Mouse (Mus musculus) T-helper 17 cell (primary cell): Measurements from ENCODE around the gene Polr3c.
"Not testable (repeated sequence)": the region's sequence is repeated elsewhere in the genome, so short reads cannot be mapped to it uniquely, and the experiment has no call there.

ENCODE experiments used
- in situ Hi-C, 2 experiments: fragments of 300-600 bp; cut with MboI, MseI; formaldehyde crosslinking; loops; 1 replicate in 1 of 2; 2 replicates in 1 of 2; pipeline ENCODE4 v1.15.1; 2025; ENCODE audit warnings: high pct_unique_total_duplicates in 2 of 2

Gene Polr3c

DNA sequence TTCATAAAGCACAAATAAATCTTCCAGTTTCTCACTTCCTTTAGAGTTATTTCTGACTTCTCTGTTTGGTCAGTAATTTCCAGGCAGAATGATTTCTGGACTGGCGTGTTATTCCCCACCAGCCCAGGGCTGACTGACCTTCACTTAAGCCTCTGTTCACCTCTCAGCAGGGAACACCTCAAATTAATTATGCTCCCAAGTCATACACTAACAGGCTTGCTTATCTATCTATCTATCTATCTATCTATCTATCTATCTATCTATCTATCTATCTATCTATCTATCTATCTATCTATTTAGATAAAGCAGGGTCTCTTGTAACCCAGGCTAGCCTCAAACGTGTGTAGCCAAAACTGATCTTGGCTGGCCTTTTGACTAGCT lies 18.8 kb downstream of the Polr3c start:
- in situ Hi-C loops = no loop called here

DNA sequence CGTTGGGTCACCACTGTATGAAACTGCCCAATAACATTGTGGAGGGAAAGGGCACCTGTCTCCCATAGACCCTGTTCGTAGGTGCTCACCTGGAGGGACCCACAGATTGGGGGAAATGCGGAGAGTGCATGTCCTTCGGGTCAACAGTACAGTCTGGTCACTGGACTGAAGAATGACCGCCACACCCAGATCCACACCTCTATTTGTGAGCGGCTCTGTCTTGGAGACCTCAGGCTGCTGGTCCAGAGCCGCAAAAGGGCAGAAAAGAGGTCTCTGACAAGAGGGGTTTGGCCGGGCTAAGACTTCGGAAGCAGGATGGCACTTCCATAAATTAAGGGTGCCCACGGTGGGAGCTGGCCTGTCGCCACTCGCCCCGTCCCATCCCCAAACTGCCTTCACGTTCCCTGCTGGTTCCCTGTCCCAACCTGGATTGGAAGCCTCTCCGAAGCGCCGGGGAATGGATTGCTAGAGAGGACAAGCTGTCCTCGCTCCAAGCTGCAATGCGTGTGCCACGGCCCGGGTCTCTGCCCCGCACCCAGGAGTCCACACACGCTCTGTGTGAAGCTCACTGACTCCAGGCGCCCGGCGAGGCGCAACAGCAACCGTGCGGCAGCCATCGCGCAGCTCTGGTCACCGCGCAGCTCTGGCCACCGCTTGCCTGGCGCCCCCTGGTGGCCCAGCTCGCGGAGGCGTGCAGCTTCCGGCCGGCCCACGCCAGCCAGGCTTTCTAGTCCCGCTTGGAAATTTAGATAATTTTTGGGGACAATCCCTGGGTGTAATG lies 19.3 kb downstream of the Polr3c start, which contains the start of gene Nudt17:
TSS of gene Nudt17 (minus strand) at position 660 of the 781 bp plus-strand sequence.
- in situ Hi-C loops = no loop called here

DNA sequence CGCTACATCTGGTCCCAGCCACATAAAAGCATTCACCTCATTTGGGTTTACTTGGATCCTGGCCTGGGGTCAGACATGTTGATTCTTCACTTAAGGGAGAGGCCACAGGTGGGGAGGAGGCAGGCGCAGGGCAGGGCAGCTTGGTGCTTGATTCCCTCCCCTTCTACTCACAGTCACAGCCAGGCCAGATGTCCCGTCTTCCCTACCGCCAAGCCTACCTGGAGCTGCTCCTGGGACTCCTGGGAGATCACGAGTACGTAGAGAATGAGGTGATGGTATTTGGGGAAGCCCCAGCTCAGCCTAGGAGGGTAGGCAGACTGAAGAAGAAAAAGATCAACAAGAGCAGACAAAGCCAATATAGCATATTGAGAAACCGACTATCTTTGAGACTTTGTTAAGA lies 20.4 kb downstream of the Polr3c start:
- in situ Hi-C loops = no loop called here

DNA sequence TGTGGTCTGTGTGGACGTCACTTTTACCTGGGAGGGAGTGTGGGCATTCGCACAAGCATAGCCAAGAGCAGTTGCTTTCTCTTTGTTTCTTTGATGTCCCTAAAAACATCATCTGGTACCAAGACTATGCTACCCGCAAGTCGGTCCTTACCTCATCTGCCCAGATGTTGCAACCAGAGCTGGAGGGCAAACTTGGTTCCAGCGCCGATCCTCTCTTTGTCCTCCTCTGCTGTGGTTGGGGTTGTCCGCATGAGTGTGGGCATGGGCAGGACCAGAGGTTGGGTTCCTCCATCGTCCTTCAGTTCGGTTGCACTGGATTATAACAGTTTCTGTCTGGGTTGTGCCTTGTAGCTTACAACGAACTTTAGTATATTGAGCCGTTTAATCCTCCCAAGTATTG lies 21.2 kb downstream of the Polr3c start:
- in situ Hi-C loops = no loop called here

DNA sequence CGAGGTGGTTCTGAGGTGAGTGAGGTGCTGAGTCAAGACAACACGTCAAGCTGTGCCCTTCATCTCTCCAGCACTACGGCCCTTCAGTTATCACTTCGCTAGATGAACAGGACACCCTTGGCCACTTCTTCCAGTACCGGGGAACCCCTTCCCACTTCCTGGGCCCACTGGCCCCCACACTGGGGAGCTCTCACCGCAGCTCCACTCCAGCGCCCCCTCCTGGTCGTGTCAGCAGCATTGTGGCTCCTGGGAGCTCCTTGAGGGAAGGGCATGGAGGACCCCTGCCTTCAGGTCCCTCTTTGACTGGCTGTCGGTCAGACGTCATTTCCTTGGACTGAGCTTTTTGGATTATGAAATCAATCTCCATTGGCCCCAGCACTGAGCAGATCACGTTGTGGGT lies 22.6 kb downstream of the Polr3c start:
- in situ Hi-C loops = loop anchor here in 1 of 2 experiments (5.0 kb wide), 1 partner anchor 42 kb away; no protein-coding TSS in a partner anchor

DNA sequence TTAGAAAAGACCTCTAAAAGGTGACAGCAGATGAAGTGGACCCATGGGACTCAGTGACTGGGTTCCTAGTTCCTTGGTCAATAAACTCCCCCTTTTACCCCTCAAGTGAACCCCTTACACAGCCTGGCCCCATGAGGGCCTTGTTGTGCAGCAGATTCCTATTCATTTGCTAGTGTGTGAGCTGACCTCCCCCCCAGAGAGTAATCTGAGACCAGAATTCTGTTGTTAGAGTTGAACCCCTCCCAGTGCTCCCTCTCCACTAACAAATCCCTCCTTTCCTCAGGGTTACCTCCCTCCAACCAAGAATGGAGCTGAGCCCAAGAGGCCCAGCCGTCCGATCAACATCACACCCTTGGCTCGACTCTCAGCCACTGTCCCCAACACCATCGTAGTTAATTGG lies 26.4 kb downstream of the Polr3c start:
- in situ Hi-C loops = loop anchor here in 1 of 2 experiments (5.0 kb wide), 1 partner anchor 39 kb away; no protein-coding TSS in a partner anchor

DNA sequence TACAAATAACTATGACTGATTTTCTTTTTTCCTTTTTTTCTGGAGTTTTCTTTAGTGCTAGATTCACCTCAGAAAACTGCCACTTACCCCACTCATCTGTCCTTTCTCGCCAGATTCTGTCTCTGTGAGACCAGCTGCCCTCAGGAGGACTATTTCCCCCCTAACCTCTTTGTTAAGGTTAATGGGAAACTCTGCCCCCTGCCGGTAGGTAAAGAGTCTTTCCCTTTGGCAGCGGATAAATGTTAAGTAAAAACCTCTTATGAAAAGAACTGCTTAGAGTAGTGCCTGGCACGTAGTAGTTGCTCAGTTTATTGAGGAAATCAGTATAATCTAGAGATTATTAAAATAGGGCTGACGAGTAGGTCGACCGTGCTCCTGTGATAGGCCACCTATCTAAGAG lies 27.1 kb downstream of the Polr3c start:
- in situ Hi-C loops = loop anchor here in 1 of 2 experiments (5.0 kb wide), 1 partner anchor 38 kb away; no protein-coding TSS in a partner anchor

DNA sequence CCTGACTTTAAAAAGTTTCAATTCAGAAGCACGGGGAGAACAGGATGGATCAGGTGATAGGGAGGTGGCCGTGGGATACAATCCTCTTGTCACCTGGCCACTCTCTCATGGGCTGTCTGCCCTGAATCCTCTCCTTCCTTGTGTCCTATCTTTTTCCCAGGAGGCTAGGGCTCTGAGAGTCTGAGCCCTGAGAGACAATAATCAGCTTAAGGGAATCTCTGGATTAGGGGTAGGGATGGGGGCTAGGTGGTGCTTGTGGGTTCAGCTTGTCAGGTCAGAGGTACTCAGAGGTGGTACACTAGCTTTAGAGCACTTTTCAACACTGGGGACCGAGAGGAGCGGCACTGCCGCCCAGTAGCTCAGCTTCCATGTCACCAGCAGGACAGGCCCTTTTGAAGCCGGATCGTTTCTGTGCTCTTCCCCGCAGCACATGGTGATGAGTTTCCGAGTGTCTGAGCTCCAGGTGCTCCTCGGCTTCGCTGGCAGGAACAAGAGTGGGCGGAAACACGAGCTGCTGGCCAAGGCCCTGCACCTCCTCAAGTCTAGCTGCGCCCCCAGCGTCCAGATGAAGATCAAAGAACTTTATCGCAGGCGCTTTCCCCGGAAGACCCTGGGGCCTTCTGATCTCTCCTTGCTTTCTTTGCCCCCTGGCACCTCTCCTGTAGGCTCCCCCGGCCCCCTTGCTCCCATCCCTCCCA lies 28.3 kb downstream of the Polr3c start:
- in situ Hi-C loops = no loop called here

DNA sequence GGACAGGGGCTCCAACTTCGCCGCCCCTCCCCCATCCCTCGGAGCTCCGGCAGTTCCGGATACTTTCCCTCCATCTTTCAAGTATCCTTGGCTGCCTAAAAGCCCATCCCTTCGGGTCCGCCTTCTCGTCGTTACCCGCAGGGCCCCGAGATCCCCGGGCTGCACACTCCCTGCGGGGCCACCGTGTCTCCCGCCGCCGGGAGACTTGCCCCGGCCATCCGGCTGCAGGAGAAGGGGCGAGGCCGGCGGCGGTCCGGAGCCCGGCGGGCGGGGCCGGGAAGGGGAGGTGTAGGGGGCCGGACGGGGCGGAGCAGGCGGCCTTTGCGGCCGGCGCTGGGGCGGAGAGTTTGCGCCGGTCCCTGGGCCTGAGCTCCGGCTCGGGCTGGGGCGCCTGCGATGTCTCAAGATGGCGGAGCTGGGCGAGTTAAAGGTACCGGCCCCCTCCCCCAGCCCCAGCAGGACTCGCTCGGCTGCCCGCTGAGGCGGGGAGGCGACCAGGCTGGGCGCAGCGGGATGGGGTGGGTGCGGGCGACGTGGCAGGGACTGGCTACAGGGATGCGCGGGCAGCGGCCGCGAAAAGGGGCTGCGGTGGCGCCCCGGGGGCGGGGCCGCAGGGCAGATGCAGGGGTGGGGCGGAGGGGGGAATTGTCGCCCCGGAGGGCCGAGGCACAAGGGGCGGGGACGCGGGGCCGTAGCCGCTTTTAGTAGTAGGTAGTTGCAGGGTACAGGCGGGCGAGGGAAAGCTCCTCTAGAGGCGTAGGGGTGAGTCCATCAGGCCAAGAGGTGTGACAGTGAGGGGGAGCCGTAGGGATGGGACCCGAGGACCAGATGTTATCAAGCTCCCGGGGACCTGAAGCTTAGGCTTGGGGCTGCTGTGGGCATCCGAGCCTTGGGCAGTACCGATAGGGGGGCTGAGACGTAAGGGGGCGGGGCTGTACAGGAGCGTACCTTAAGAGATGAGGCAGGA lies 30.4 kb downstream of the Polr3c start:
- in situ Hi-C loops = no loop called here

DNA sequence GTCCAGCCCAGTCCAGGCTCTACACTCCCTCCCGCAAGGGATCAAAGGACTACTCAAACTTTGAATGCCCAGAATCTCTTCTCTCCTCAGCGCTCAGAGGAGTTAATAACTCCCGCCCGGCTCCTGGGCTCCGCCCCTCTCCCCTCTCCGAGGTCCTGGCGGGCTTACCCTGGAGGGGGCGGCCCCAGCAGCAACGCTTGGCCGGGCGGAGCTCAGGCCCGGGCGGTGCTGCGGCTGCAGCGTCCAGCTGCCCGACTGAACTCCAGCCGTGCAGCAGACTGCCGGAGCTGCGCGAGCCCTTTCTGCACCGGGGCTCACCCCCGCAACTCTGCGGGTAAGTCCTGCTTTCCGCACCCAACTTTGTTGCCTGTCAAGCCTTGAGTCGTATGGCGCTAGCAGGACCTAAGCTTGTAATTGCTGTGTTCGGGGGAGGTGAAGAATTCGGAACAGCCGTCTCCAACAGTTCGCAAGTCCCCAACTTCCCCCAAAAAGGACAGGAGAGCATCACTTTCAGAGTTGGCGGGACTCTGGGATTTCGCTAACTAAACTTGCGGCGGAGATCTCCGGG lies 31.1 kb downstream of the Polr3c start, which contains the start of gene Pias3:
TSS of gene Pias3 (plus strand) at position 187 of the 568 bp plus-strand sequence.
- in situ Hi-C loops = no loop called here

DNA sequence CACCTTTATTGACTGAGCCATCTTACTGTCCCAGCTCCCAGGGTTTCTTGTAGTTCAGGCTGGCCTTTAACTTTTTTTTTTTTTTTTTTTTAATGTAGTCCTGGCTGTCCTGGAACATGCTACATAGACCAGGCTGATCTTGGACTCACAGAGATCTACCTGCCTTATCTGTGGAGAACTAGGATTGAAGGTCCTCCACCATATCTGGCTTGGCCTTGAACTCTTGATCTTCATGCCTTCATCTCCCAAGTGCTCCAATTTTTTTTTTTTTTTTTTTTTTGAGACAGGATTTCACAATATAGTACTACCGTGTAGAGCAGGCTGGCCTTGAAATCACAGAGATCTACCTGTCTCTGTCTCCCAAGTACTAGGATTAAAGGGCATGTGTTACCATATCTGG lies 33.8 kb downstream of the Polr3c start:
- in situ Hi-C loops = no loop called here

DNA sequence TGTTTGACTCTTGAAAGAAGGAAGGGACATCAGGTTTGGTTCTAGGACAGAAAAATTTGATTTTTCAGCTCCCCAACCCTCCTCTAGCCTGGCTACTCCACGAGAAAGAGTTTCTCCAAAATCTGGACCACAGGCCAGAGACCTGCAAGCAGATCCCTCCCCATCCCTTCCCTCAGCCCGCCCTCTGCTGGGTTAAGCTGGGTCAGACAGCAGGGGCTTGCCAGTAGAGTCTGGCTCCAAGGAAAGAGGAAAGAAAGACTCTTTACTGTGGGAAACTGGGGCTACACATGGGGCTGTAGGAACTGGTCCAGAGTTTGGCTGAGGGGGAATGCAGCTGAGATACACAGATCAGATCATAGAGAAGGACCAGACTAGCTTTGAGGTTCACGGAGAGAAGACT lies 34.9 kb downstream of the Polr3c start:
- in situ Hi-C loops = no loop called here

DNA sequence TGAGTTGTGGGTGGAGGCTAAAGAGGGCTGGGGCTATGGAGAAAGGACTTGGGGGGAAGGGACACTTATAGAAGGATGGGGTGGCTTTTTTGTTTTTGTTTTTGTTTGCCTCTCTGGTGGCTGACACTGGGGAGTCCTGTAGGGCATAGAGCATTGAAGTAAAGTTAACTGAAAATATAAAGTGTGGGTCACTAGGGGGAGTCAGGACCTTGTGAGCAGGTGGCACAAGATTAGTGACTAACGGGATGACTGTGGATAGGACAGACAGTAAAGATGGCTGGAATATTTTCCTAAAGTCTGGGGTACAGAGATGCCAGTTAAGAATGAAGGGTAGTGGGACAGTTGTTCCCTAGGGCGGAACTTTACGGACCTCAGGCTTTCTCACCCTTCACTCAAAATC lies 37.1 kb downstream of the Polr3c start:
- in situ Hi-C loops = no loop called here

DNA sequence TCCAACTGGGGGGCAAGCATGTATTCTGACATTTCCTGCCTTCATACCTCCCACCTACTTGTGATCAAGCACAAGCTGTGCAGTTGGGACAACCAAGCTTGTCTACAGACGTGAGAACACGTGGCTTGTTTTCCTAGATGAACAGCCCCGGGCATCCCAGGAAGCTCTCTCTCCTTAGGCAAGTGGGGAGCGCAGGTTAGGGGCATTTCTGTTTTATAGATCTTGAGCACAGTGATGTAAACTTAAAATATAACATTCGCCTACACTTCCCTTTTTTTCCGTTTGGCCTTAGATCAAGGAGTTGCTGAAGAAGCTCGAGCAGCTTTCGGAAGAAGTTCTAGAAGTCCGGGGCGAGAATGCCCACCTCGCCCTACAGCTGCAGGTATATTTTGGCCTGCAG lies 38.6 kb downstream of the Polr3c start:
- in situ Hi-C loops = no loop called here

DNA sequence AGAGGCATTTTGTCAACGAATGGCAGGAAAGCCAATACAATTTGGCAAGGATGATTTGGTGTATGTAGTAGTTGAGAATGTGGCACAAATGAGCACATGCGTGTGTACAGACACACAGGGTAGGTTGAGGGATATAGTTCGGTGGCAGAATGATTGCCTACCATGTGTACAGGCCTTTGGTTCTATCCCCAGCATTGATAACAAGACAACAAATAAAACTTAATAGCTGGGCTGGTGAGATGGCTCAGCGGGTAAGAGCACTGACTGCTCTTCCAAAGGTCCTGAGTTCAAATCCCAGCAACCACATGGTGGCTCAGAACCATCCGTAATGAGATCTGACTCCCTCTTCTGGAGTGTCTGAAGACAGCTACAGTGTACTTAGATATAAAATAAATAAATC lies 41.4 kb downstream of the Polr3c start:
- in situ Hi-C loops = not testable (repeated sequence)

DNA sequence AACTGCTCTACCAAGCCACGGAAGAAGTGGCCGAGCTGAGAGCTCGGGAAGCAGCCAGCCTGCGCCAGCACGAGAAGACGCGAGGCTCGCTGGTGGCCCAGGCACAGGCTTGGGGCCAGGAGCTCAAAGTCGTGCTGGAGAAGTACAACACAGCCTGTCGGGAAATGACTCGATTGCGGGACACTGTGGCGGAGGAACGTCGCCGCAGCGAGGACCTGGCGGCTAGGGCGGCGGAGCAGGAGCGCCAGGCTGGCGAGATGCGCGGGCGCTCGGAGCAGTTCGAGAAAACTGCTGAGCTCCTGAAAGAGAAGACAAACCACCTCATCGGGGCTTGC lies 42.6 kb downstream of the Polr3c start:
- in situ Hi-C loops = no loop called here

DNA sequence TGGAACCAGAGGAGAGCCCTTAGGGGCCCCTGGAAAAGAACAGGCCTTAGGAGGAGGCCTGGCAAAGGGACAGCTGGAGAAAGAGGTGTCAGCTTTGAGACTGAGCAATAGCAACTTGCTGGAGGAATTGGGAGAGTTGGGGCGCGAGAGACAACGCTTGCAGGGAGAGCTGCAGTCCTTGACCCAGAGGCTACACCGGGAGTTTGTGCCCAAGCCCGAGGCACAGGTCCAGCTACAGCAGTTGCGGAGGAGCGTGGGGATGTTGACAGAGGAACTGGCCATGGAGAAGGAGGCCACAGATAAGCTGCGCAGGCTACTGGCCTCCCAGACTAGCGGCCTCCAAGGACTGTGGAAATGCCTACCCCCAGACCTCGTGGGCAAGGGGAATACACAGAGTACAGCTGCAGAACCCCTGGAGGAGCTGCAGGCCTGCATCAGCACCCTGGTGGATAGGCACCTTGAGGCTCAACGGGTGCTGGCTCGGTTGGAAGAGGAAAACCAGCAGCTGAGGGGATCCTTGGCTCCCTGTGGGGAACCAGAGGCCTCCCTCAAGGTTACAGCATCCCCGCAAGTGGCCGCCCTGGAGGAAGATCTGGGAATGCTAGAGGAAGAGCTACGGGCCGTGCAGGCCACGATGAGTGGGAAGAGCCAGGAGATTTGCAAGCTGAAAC lies 43.1 kb downstream of the Polr3c start:
- in situ Hi-C loops = no loop called here

DNA sequence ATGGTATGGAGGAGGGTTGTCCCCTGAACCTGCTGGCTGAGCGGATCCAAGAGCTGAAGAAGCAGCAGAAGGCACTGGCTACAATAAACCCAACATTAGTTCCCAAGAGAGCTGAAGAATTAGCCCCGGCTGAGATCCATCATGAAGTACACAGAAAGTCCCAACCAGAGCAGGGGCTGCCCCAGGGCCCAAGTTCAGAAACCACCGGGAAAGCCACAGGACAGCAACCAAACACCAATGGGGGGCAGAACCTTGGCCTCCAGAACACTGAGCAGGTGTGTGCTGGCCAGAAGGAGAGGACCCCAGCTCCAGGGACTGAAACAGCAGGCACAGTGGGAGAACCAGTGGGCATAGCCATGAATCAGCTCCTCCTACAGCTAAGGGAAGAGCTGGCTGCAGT lies 43.9 kb downstream of the Polr3c start:
- in situ Hi-C loops = no loop called here

DNA sequence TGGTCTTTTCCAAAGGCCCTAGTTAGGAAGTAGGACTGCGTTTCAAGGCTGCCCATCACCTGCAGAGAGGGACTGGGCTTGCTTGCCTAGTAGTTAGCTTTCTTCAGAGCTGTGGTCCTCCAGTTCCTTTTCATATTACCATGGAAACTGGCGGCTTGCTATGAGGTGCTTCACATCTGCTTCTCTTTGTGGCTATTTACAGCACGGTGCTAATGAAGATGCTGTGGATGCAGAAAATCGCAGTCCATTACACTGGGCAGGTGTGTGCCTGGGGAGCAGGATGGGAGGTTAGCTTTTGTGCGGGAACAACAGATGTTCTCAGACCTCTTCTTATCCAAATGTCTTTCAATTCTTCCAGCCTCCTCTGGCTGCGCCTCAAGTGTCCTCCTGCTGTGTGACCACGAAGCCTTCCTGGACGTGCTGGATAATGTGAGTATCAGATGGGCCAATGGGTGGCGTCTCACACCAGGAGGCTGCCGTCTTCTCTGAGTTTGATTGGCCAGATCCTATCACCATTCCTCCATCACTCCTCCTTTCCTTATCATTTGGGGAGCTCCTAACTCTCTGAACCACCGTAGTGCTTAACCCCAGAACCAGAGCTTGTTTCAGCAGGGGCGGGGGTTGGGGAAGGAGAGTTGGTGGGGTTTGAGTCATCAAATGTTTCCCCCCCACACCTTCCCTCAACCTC lies 47.0 kb downstream of the Polr3c start:
- in situ Hi-C loops = no loop called here

DNA sequence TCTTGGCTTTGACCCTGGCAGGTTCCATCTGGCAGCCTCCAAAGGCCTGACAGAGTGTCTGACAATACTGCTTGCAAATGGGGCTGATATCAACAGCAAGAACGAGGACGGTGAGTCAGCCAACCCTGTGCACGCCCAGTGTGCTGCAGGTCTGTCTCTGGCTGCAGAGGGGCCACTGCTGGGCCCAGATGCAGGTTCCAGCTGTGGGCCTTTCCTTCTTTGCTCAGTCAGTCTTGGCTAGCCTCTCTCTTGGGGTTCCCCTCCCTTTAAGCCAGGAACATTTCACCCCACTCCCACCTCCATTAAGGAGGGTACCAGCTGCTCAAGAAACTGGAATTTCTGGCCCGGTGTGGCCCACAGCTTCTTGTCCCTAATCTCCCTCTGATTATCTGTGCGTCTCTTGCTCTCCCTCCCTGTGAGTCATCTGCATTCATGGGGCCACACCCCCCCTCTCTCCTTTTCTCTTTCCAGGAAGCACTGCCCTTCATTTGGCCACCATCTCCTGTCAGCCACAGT lies 48.2 kb downstream of the Polr3c start:
- in situ Hi-C loops = no loop called here
